Mouse (Mus musculus): ENCODE measurements around the gene B4galt5. TPM values are rescaled to one million over a fixed set of nuclear protein-coding genes. Genes with fewer than 3 reads are reported as not detected.

B4galt5 gene
- total and polyA plus RNA-seq, 3 experiments: 12.5 to 17.6 (median 13.5) TPM

DNA sequence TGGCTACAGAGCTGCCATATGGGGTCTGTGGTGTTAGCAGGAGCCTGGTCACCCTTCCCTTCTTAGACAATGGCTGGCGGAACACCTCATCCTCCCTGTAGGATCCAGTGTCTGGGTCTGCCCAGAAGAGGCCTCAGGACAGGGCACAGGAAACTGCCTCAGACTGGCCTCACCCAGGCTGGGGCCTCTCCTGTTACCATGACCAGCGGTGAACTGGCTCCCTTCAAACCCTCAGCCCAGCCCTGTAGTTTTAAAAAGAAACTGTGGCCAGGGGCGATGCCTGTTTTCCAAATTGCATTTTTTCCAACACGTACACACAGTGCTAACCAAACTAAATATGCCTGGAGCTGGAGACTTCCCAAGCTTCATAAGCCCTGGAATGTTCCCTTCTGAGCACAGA, 87.9 kb downstream of the B4galt5 start:
- no peak overlapping the region for H3K9ac ChIP-seq (ENCODE audit: insufficient read depth, low read depth)
- no peaks in the 10 kb centered on the region for H3K36me3 ChIP-seq (replicated peaks in 1 of 2; ENCODE audit: control insufficient read depth in 1 of 2, insufficient read depth in 1 of 2, low read length in 1 of 2)
- H3K27me3 ChIP-seq (replicated peaks): no peaks in the 10 kb centered on the region
- no peak for DNase-seq (ENCODE audit: extremely low read depth)
- peaks cover 5% of the 10 kb centered on the region for H3K9me3 ChIP-seq (replicated peaks; ENCODE audit: low read length)
- in situ Hi-C loops (cut with MboI; ENCODE audit: low pct_ligation_motif_present, low pct_unique_long_range_greater_than_20kb, low sequenced_read_pairs): no loop called here
- H3K4me1 ChIP-seq (ENCODE audit: control insufficient read depth in 1 of 2, insufficient read depth in 2 of 2): peaks cover 0 to 6% of the 10 kb centered on the region in 2 experiments; a peak in 2 of 4 replicates
- no peak for TF ChIP-seq SMC3 (IDR thresholded peaks at IDR 0.05; ENCODE audit: low read depth, low read length)
- TF ChIP-seq EP300 (IDR thresholded peaks at IDR 0.05; ENCODE audit: low read length): no peak
- TF ChIP-seq MAX (IDR thresholded peaks at IDR 0.05; ENCODE audit: low read length): no peak
- TF ChIP-seq MAZ (IDR thresholded peaks at IDR 0.05; ENCODE audit: low read depth, low read length): no peak
- TF ChIP-seq PAX5 (IDR thresholded peaks at IDR 0.05; ENCODE audit: low read length): no peak
- no peak for TF ChIP-seq NRF1 (IDR thresholded peaks at IDR 0.05; ENCODE audit: low read depth, low read length)
- TF ChIP-seq JUND (conservative IDR thresholded peaks at IDR 0.05; ENCODE audit: low read depth, low read length): no peak
- no peak for TF ChIP-seq IRF4 (IDR thresholded peaks at IDR 0.05; ENCODE audit: low read depth, low read length)
- TF ChIP-seq MAFK (IDR thresholded peaks at IDR 0.05; ENCODE audit: insufficient replicate concordance, low read length): no peak
- no peak for TF ChIP-seq MYC (IDR thresholded peaks at IDR 0.05; ENCODE audit: low read depth, low read length)
- no peak for TF ChIP-seq RAD21 (IDR thresholded peaks at IDR 0.05; ENCODE audit: low read depth, low read length)
- no peak for TF ChIP-seq ZC3H11A (IDR thresholded peaks at IDR 0.05; ENCODE audit: low read depth, low read length)
- no peak for TF ChIP-seq UBTF (IDR thresholded peaks at IDR 0.05; ENCODE audit: low read depth, low read length)
- TF ChIP-seq CTCF (conservative IDR thresholded peaks at IDR 0.05 in 1 of 2, IDR thresholded peaks at IDR 0.05 in 1 of 2; ENCODE audit: low read depth in 2 of 2, low read length in 2 of 2): no peak
- no peaks in the 10 kb centered on the region for H3K79me2 ChIP-seq (replicated peaks; ENCODE audit: control insufficient read depth, extremely low read depth, insufficient read depth, poor library complexity, severe bottlenecking)
- H3K4me2 ChIP-seq (ENCODE audit: insufficient read depth, low read depth, poor library complexity, severe bottlenecking): no peak overlapping the region
- H3K27ac ChIP-seq (ENCODE audit: insufficient read depth, low read depth): no peak overlapping the region
- no peak overlapping the region for H3K4me3 ChIP-seq (replicated peaks in 1 of 3; ENCODE audit: low read depth in 2 of 3, low read length in 2 of 3, poor library complexity in 1 of 3)
- dilution Hi-C loops (cut with MboI; ENCODE audit: extremely low pct_ligation_motif_present, extremely low pct_unique_long_range_greater_than_20kb, low sequenced_read_pairs): no loop called here

DNA sequence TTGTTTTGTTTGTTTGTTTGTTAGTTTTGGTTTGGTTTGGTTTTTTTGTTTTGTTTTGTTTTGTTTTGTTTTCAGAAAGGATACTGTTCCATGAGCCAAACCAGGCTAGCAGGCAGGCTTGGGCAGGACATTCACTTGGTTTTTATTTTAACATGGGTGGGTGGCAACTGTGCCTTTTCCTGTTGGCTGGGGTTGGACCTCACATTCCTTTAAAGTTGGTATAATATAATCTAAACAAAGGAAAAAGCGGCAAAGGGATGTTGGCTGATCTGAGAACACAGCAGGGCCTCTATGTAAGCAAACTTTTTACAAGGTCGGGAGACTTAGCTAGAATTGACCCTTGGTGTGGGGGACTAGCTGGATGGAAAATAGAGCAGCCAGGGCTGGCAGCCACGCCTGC, 91.2 kb downstream of the B4galt5 start:
- Histone ChIP-seq H3K4me2 (ENCODE audit: insufficient read depth, low read depth, poor library complexity, severe bottlenecking) (no peak overlapping the region), H3K9me3 (replicated peaks; ENCODE audit: low read length) (peaks cover 3% of the 10 kb centered on the region), H3K4me3 (replicated peaks in 1 of 3; ENCODE audit: low read depth in 2 of 3, low read length in 2 of 3, poor library complexity in 1 of 3) (no peak overlapping the region), H3K36me3 (replicated peaks in 1 of 2; ENCODE audit: control insufficient read depth in 1 of 2, insufficient read depth in 1 of 2, low read length in 1 of 2) (no peaks in the 10 kb centered on the region), H3K27ac (ENCODE audit: insufficient read depth, low read depth) (no peak overlapping the region), H3K27me3 (replicated peaks) (peaks cover 2% of the 10 kb centered on the region), H3K9ac (ENCODE audit: insufficient read depth, low read depth) (no peak overlapping the region), H3K79me2 (replicated peaks; ENCODE audit: control insufficient read depth, extremely low read depth, insufficient read depth, poor library complexity, severe bottlenecking) (no peaks in the 10 kb centered on the region), H3K4me1 (ENCODE audit: control insufficient read depth in 1 of 2, insufficient read depth in 2 of 2) (peaks cover 3 to 8% of the 10 kb centered on the region in 2 experiments)
- in situ Hi-C loops (cut with MboI; ENCODE audit: low pct_ligation_motif_present, low pct_unique_long_range_greater_than_20kb, low sequenced_read_pairs): no loop called here
- dilution Hi-C loops (cut with MboI; ENCODE audit: extremely low pct_ligation_motif_present, extremely low pct_unique_long_range_greater_than_20kb, low sequenced_read_pairs): no loop called here
- DNase-seq (ENCODE audit: extremely low read depth): no peak
- TF ChIP-seq ETS1 (conservative IDR thresholded peaks at IDR 0.05; ENCODE audit: low read depth, low read length) (no peak), MAZ (IDR thresholded peaks at IDR 0.05; ENCODE audit: low read depth, low read length) (no peak), NELFE (IDR thresholded peaks at IDR 0.05; ENCODE audit: low read depth, low read length) (no peak), MXI1 (IDR thresholded peaks at IDR 0.05; ENCODE audit: low read depth, low read length) (no peak), ZKSCAN1 (IDR thresholded peaks at IDR 0.05; ENCODE audit: borderline replicate concordance, low read depth, low read length) (no peak), MYC (IDR thresholded peaks at IDR 0.05; ENCODE audit: low read depth, low read length) (no peak), USF1 (IDR thresholded peaks at IDR 0.05; ENCODE audit: low read depth, low read length) (no peak), ZNF384 (IDR thresholded peaks at IDR 0.05; ENCODE audit: low read depth, low read length) (no peak), POLR2A (IDR thresholded peaks at IDR 0.05; ENCODE audit: low read depth, low read length) (no peak), ZC3H11A (IDR thresholded peaks at IDR 0.05; ENCODE audit: low read depth, low read length) (no peak), PAX5 (IDR thresholded peaks at IDR 0.05; ENCODE audit: low read length) (no peak), SIN3A (IDR thresholded peaks at IDR 0.05; ENCODE audit: low read length) (no peak), CHD2 (IDR thresholded peaks at IDR 0.05; ENCODE audit: low read length) (no peak), MEF2A (IDR thresholded peaks at IDR 0.05; ENCODE audit: borderline replicate concordance, low read depth, low read length) (no peak), MAX (IDR thresholded peaks at IDR 0.05; ENCODE audit: low read length) (no peak)
